Comparison of ENCODE assay signal across 9 mouse cellular contexts in the genomic region with DNA sequence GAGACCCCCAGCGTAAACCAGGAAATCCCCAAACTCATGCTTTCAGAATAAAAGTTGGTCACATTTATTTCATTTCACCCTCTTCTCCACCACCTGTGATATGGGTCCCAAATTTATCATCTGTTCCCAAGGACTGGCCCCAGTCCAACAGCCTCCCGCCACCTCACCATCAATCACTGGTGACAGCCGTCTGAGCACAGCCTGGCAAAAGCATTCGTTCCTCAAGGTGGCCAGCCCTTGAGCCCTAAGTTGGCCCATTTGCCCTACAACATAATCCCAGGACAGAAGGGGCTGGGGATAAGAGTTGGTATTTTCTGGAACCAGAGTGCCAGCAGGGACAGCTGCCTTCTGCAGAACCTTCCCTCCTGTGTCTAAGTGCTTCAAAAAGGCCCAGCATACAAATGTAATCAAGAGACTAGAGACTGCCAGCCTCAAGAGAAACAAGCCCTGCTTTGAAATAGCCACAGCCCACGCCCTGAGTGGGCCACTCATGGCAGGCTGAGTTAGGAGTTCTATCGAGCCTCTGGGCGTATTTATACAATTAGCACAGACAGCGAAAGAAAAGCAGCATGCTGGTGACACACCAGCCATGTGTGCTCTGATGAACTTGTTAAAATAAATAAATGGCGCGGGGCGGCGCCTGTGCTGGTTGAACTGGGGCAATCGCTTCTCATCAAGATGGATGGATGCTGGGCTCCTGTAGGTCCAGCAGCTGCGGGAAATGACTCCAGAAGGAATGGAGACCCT.
DNase-seq lines count a peak whose midpoint lies in the region.
"Had no signal": no experiment of that assay in that cellular context is flagged by ENCODE, and none has a peak within 500 bp of the region (broad histone marks: within the 10 kb centered on the region; RNA-seq: fewer than 3 reads in every experiment).

No protein-coding gene starts in this region.

- DNase-seq in layer of hippocampus, adult 11-12 months (ENCODE audit: low spot score), result peak; percentile 20
- no peak for DNase-seq in layer of hippocampus, adult 9-10 months (ENCODE audit: low spot score)
- DNase-seq in brain, adult 2 months (ENCODE audit: low read depth, low spot score), result peak; percentile 51
- peak; percentile 42 for DNase-seq in gastrocnemius, adult 18-20 months (ENCODE audit: low spot score)
- peak; percentile 38 for DNase-seq in mesoderm, embryonic 11.5 days (ENCODE audit: low read depth, low spot score)
- DNase-seq in thymus, adult 18-20 months, result no peak
- DNase-seq in cerebellum, adult 11 months, result no peak
- DNase-seq: kidney, adult 8-10 months; thymus, postnatal 4 days had no signal

Comparison
In these comparisons a context has a peak if more than half of its experiments do, and no peak if none do; other contexts are left out.
1. DNase-seq: peak in layer of hippocampus, adult 11-12 months (single experiment), brain, adult 2 months (single experiment), gastrocnemius, adult 18-20 months (single experiment) and mesoderm, embryonic 11.5 days (single experiment); none in layer of hippocampus, adult 9-10 months (single experiment), thymus, adult 18-20 months (0 of 2) and cerebellum, adult 11 months (single experiment).